Mouse (Mus musculus) limb, embryonic 15.5 days (tissue): ENCODE data around the gene Acer3. TPM values are rescaled to one million over a fixed set of nuclear protein-coding genes. Genes with fewer than 3 reads are reported as not detected.

Source experiments
- ATAC-seq: fragments of 200-750 bp; cut with Nextera tagmentation; 2 replicates; pipeline ENCODE4 v1.8.0; 2017; ENCODE audit warnings: low read depth, moderate TSS enrichment; ENCODE audit not compliant: insufficient number of reproducible peaks, low FRiP score, low TSS enrichment
- H3K27ac ChIP-seq: fragments of 300-500 bp; sonication (generic); 2 replicates; pipeline ENCODE4 v1.5.1; 2015; ENCODE audit warnings: moderate library complexity, mild to moderate bottlenecking, inconsistent platforms
- H3K27me3 ChIP-seq: fragments of 300-500 bp; sonication (generic); 2 replicates; pipeline ENCODE4 v1.6.1; 2015; ENCODE audit warnings: inconsistent platforms
- H3K36me3 ChIP-seq: fragments of 300-500 bp; sonication (generic); 2 replicates; pipeline ENCODE4 v1.6.1; 2015; ENCODE audit warnings: inconsistent platforms
- H3K4me1 ChIP-seq: fragments of 300-500 bp; sonication (generic); 2 replicates; pipeline ENCODE4 v1.6.1; 2015; ENCODE audit warnings: inconsistent platforms
- H3K4me2 ChIP-seq: fragments of 300-500 bp; sonication (generic); 2 replicates; pipeline ENCODE4 v1.6.1; 2015; ENCODE audit warnings: mild to moderate bottlenecking, inconsistent platforms
- H3K4me3 ChIP-seq: fragments of 300-500 bp; sonication (generic); 2 replicates; pipeline ENCODE4 v1.5.1; 2015; ENCODE audit warnings: mild to moderate bottlenecking, inconsistent platforms
- H3K9ac ChIP-seq: fragments of 300-500 bp; sonication (generic); 2 replicates; pipeline ENCODE4 v1.6.1; 2015; ENCODE audit warnings: inconsistent platforms
- H3K9me3 ChIP-seq: fragments of 300-500 bp; sonication (generic); 2 replicates; pipeline ENCODE4 v1.6.1; 2016; ENCODE audit warnings: inconsistent platforms
- WGBS: fragments of 180-500 bp; shearing (Covaris S2); methylation state at CpG from one replicate; pipeline ENCODE4 v1.1.7; 2015; 5-methylcytosine and 5-hydroxymethylcytosine counted together
- polyA plus RNA-seq: library from polyadenylated mRNA; unstranded; fragments of >200 nt; fragmentation: Nextera tagmentation; extraction: Ambion mirVana; gene quantifications from 2 replicates; pipeline ENCODE4 v1.2.1, GENCODE M21; 2015

The Acer3 gene
- polyA plus RNA-seq, 1 experiment from 2014 or later, result 47.2 TPM

- no peak overlapping the region for H3K27ac ChIP-seq
- no peak overlapping the region for H3K4me2 ChIP-seq
- H3K9me3 ChIP-seq, result no peaks in the 10 kb centered on the region
- H3K27me3 ChIP-seq, result no peaks in the 10 kb centered on the region
- H3K9ac ChIP-seq, result no peak overlapping the region
- peaks cover 33% of the 10 kb centered on the region for H3K4me1 ChIP-seq
- H3K36me3 ChIP-seq, result peaks cover 38% of the 10 kb centered on the region
- ATAC-seq, result no peak
- 95% methylated on average over 3 of the region's 3 CpGs for WGBS
- H3K4me3 ChIP-seq, result no peak overlapping the region
Measured at GRCm38 (mm10) chr7:98351523-98351922, 30.5 kb upstream of the Acer3 start.

GRCm38 (mm10) chr7:98349821-98350220 lies 28.8 kb upstream of the Acer3 start:
- no peak for ATAC-seq
- H3K9me3 ChIP-seq, result no peaks in the 10 kb centered on the region
- no peak overlapping the region for H3K27ac ChIP-seq
- peaks cover 16% of the 10 kb centered on the region for H3K4me1 ChIP-seq
- H3K4me2 ChIP-seq, result no peak overlapping the region
- H3K36me3 ChIP-seq, result peaks cover 38% of the 10 kb centered on the region
- H3K4me3 ChIP-seq, result no peak overlapping the region
- H3K27me3 ChIP-seq, result no peaks in the 10 kb centered on the region
- no peak overlapping the region for H3K9ac ChIP-seq
- WGBS, result 93% methylated on average over 6 of the region's 6 CpGs

DNA sequence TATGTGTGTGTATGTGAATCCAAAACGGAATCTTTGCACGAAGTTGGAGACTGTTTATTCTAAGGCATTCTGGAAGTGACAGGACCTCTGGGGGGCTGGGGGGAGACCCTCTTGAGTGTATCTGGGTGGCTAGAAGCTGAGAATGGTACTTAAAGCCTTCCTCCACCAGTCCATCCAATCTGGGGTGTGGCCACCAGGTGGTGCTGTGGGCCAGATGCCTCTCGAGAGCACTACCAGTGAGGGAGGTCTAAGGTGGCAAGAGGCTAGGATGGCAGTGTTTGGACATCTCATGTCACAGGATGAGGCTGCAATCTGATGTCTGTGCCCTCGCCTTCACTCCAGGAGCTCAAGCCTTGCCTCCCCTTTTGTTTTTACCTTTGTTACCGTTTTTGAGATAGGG lies 28.1 kb upstream of the Acer3 start:
- no peak overlapping the region for H3K4me2 ChIP-seq
- no peak overlapping the region for H3K27ac ChIP-seq
- whole genome bisulfite sequencing, result 19% methylated on average over 5 of the region's 5 CpGs
- H3K36me3 ChIP-seq, result peaks cover 38% of the 10 kb centered on the region
- no peak for ATAC-seq
- no peaks in the 10 kb centered on the region for H3K9me3 ChIP-seq
- H3K4me1 ChIP-seq, result peaks cover 9% of the 10 kb centered on the region
- H3K9ac ChIP-seq, result no peak overlapping the region
- H3K27me3 ChIP-seq, result no peaks in the 10 kb centered on the region
- H3K4me3 ChIP-seq, result no peak overlapping the region

GRCm38 (mm10) chr7:98348043-98348442 lies 27.0 kb upstream of the Acer3 start:
- no peak overlapping the region for H3K4me2 ChIP-seq
- H3K9me3 ChIP-seq, result no peaks in the 10 kb centered on the region
- no peak overlapping the region for H3K9ac ChIP-seq
- no peak overlapping the region for H3K27ac ChIP-seq
- no peaks in the 10 kb centered on the region for H3K27me3 ChIP-seq
- peaks cover 38% of the 10 kb centered on the region for H3K36me3 ChIP-seq
- no peak overlapping the region for H3K4me3 ChIP-seq
- ATAC-seq, result no peak
- H3K4me1 ChIP-seq, result no peaks in the 10 kb centered on the region
- 58% methylated on average over 7 of the region's 7 CpGs for WGBS

DNA sequence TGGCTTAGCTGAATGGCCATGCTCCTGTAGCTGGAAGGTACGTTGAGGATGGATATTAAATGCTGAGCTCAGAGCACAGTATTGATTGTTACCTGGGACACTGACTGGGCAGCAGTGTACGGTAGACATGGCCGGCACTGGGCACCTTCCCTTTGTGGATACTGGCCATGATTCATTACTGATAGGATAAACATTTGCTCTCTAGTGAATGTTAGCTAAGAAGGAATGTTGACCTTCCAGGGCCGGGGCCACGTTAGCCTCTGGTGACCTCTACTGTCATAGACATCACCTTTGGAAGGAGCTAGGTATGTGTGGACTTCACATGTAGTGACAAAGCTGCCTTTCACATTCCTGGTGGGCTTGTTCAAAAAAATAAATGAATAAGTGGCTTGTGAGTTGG lies 26.5 kb upstream of the Acer3 start:
- Histone ChIP-seq H3K9ac (no peak overlapping the region), H3K9me3 (no peaks in the 10 kb centered on the region), H3K4me2 (no peak overlapping the region), H3K27me3 (0 out of 2 replicates have a peak, but pooled peaks cover 3% of the 10 kb centered on the region), H3K27ac (no peak overlapping the region), H3K4me1 (no peaks in the 10 kb centered on the region), H3K4me3 (no peak overlapping the region), H3K36me3 (peaks cover 34% of the 10 kb centered on the region)
- no peak for ATAC-seq
- 80% methylated on average over 5 of the region's 5 CpGs for whole genome bisulfite sequencing

DNA sequence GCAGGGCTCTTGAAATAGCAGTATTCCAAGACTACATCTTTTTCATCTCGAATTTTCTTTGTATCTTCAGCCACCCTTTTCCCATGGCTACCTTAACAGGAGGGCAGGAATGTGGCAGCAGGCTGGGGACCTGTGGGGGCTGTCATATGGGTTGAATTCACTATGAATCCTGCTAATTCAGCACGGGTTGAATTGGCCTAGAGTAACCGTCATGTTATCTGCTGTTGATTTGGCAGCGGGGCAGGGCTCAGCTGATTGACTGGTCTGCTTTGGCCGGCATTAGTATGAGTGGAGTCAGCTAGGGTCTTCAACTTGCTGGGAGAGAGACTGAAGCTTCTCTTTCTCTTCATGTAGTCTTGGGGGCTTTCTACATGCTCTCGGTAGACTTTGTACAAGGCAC lies 24.0 kb upstream of the Acer3 start:
- Histone ChIP-seq H3K36me3 (peaks cover 11% of the 10 kb centered on the region), H3K27me3 (0 out of 2 replicates have a peak, but pooled peaks cover 4% of the 10 kb centered on the region), H3K9me3 (no peaks in the 10 kb centered on the region), H3K9ac (no peak overlapping the region), H3K4me2 (no peak overlapping the region), H3K4me1 (peaks cover 3% of the 10 kb centered on the region; the same call in 1 of the 2 replicates), H3K4me3 (no peak overlapping the region), H3K27ac (no peak overlapping the region)
- ATAC-seq, result no peak
- WGBS, result 50% methylated on average over 6 of the region's 6 CpGs

GRCm38 (mm10) chr7:98344361-98344760 lies 23.4 kb upstream of the Acer3 start:
- ATAC-seq, result no peak
- 0 out of 2 replicates have a peak, but pooled peaks cover 4% of the 10 kb centered on the region for H3K27me3 ChIP-seq

DNA sequence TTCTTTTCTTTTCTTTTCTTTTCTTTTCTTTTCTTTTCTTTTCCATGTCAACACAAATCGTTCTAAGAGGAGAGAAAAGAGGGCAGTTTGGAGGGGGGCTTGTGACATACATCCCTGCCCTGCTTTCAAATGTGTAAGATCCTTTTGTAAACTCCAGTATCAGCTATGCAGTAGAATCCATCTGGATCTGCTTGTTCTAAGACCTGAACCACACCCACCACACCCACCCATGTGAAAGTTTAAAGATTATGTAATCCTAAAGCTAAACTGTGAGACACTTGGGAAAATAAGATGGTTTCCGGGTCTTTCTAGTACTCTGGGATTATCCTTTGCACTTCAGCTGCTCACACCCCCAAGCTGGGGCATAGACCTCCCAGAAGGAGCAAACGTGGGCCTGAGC lies 21.2 kb upstream of the Acer3 start:
- Histone ChIP-seq H3K4me1 (peaks cover 3% of the 10 kb centered on the region; the same call in 1 of the 2 replicates), H3K27ac (no peak overlapping the region), H3K27me3 (0 out of 2 replicates have a peak, but pooled peaks cover 4% of the 10 kb centered on the region), H3K36me3 (no peaks in the 10 kb centered on the region), H3K4me2 (no peak overlapping the region), H3K4me3 (no peak overlapping the region), H3K9ac (no peak overlapping the region), H3K9me3 (no peaks in the 10 kb centered on the region)
- no peak for ATAC-seq
- 48% methylated on average over 3 of the region's 3 CpGs for WGBS

More at GRCm38 (mm10) chr7:98344361-98344760, 23.4 kb upstream of the Acer3 start:
- no peak overlapping the region for H3K9ac ChIP-seq
- H3K9me3 ChIP-seq, result no peaks in the 10 kb centered on the region
- H3K36me3 ChIP-seq, result peaks cover 6% of the 10 kb centered on the region
- no peak overlapping the region for H3K27ac ChIP-seq
- H3K4me1 ChIP-seq, result peaks cover 3% of the 10 kb centered on the region; the same call in 1 of the 2 replicates
- H3K4me3 ChIP-seq, result no peak overlapping the region
- WGBS, result 21% methylated on average over 3 of the region's 3 CpGs
- H3K4me2 ChIP-seq, result no peak overlapping the region

- 2% methylated on average over 13 of the region's 13 CpGs for WGBS
- no peak for ATAC-seq
Measured at GRCm38 (mm10) chr7:98341475-98341874, 20.5 kb upstream of the Acer3 start.

GRCm38 (mm10) chr7:98340343-98340742 lies 19.3 kb upstream of the Acer3 start:
- Histone ChIP-seq H3K4me3 (no peak overlapping the region), H3K4me1 (peaks cover 3% of the 10 kb centered on the region; the same call in 1 of the 2 replicates), H3K27ac (no peak overlapping the region), H3K36me3 (no peaks in the 10 kb centered on the region), H3K9me3 (no peaks in the 10 kb centered on the region), H3K27me3 (0 out of 2 replicates have a peak, but pooled peaks cover 4% of the 10 kb centered on the region), H3K4me2 (no peak overlapping the region), H3K9ac (no peak overlapping the region)
- no peak for ATAC-seq
- 68% methylated on average over 5 of the region's 5 CpGs for WGBS

More at GRCm38 (mm10) chr7:98341475-98341874, 20.5 kb upstream of the Acer3 start:
- Histone ChIP-seq H3K9me3 (no peaks in the 10 kb centered on the region), H3K27me3 (0 out of 2 replicates have a peak, but pooled peaks cover 4% of the 10 kb centered on the region), H3K4me3 (peak overlapping the region; percentile 38), H3K27ac (peak overlapping the region; percentile 47; the same call in 1 of the 2 replicates), H3K9ac (0 out of 2 replicates have a peak overlapping the region, but pooled peaks have one; percentile 31), H3K36me3 (no peaks in the 10 kb centered on the region), H3K4me1 (peaks cover 3% of the 10 kb centered on the region; the same call in 1 of the 2 replicates), H3K4me2 (peak overlapping the region; percentile 72)

DNA sequence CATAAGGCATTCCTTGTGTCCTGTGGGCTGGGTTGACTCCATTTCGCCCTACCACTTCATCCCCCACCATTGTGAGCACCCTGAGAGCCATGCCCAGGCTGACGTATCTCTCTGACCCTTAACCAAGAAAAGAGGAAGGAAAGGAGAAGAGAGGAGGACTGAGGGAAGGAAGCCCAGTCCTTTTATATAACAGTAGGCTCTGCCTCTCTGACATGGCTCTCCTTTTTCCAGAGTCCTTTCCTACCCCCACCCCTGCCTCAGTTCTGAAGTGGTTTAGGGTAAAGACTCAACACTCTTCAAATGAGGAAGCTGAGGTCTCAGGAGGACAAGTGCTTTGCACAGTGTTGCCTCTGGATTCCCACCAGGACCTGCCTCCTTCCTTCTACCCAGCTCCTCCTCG lies 13.0 kb upstream of the Acer3 start:
- H3K27me3 ChIP-seq, result no peaks in the 10 kb centered on the region
- H3K9ac ChIP-seq, result no peak overlapping the region
- H3K9me3 ChIP-seq, result no peaks in the 10 kb centered on the region
- no peaks in the 10 kb centered on the region for H3K36me3 ChIP-seq
- no peak overlapping the region for H3K4me3 ChIP-seq
- no peak overlapping the region for H3K27ac ChIP-seq
- WGBS, result 83% methylated on average over 3 of the region's 3 CpGs
- H3K4me1 ChIP-seq, result peaks cover 11% of the 10 kb centered on the region; the same call in 1 of the 2 replicates
- no peak for ATAC-seq
- no peak overlapping the region for H3K4me2 ChIP-seq

GRCm38 (mm10) chr7:98333507-98333906 lies 12.5 kb upstream of the Acer3 start:
- WGBS, result 92% methylated on average over 5 of the region's 5 CpGs
- no peaks in the 10 kb centered on the region for H3K27me3 ChIP-seq
- no peak overlapping the region for H3K27ac ChIP-seq
- no peak overlapping the region for H3K4me2 ChIP-seq
- peaks cover 11% of the 10 kb centered on the region; the same call in 1 of the 2 replicates for H3K4me1 ChIP-seq
- H3K36me3 ChIP-seq, result no peaks in the 10 kb centered on the region
- no peak overlapping the region for H3K9ac ChIP-seq
- ATAC-seq, result no peak
- H3K9me3 ChIP-seq, result no peaks in the 10 kb centered on the region
- no peak overlapping the region for H3K4me3 ChIP-seq
